Mouse (Mus musculus) olfactory bulb, adult 2 months (tissue): ENCODE results near the gene Cemip2. TPM values are rescaled to one million over a fixed set of nuclear protein-coding genes. Genes with fewer than 3 reads are reported as not detected.

Source experiments
- H3K27ac ChIP-seq: fragments of 200-500 bp; 2 replicates; pipeline ENCODE4 v1.5.1; 2012; ENCODE audit warnings: low read depth, low read length; ENCODE audit not compliant: insufficient read depth
- H3K4me1 ChIP-seq: fragments of 200-500 bp; 2 replicates; pipeline ENCODE4 v1.6.1; 2012; ENCODE audit warnings: low read length; ENCODE audit not compliant: control insufficient read depth, insufficient read depth
- H3K4me3 ChIP-seq: fragments of 200-500 bp; 2 replicates; pipeline ENCODE4 v1.5.1; 2012; ENCODE audit warnings: mild to moderate bottlenecking, low read depth, low read length, moderate library complexity; ENCODE audit not compliant: insufficient read depth
- CTCF ChIP-seq: fragments of 200-500 bp; IDR thresholded peaks from 2 replicates; pipeline ENCODE4 v1.5.1; 2012; ENCODE audit warnings: low read depth, mild to moderate bottlenecking, low read length, moderate library complexity; ENCODE audit not compliant: insufficient read depth
- POLR2A ChIP-seq: fragments of 200-500 bp; IDR thresholded peaks from 2 replicates; pipeline ENCODE4 v1.6.1; 2012; ENCODE audit warnings: mild to moderate bottlenecking, low read depth, low read length, moderate library complexity; ENCODE audit not compliant: insufficient read depth
- WGBS: fragments of 180-500 bp; shearing (Covaris S2); methylation state at CpG from one replicate; pipeline ENCODE4 v1.1.7; 2018; 5-methylcytosine and 5-hydroxymethylcytosine counted together
- polyA plus RNA-seq: library from polyadenylated mRNA; stranded (reverse); fragments of >200 nt; gene quantifications from 2 replicates; pipeline ENCODE4 v1.2.4, GENCODE M21; 2012; ENCODE audit warnings: low replicate concordance; ENCODE audit not compliant: missing spikeins, insufficient read depth, insufficient read length

Cemip2 gene
- polyA plus RNA-seq, 1 experiment = not detected

DNA sequence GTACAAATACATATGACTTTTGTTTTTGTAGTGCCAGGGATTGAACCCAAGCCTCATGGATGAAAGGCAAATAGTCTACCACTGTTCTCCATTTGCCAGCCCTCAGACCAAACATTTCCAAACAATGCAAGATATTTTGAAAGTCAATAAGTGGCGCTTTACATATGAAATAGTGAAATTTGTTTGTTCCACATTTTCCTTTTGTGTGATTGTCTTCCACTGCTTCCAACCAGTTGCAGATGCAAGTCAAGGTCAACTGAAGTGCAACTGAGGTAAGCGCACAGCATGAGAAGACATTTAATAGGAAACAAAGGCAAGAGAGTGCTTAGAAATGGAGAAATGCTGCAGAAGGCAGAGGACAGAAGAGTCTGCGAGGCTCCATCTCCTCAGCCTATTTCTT is 116.7 kb downstream of the Cemip2 start:
- Histone ChIP-seq H3K4me3 (no peak overlapping the region), H3K27ac (no peak overlapping the region), H3K4me1 (no peaks in the 10 kb centered on the region)
- TF ChIP-seq CTCF = no peak
- no peak for TF ChIP-seq POLR2A
- WGBS = 95% methylated on average over 3 of the region's 3 CpGs

DNA sequence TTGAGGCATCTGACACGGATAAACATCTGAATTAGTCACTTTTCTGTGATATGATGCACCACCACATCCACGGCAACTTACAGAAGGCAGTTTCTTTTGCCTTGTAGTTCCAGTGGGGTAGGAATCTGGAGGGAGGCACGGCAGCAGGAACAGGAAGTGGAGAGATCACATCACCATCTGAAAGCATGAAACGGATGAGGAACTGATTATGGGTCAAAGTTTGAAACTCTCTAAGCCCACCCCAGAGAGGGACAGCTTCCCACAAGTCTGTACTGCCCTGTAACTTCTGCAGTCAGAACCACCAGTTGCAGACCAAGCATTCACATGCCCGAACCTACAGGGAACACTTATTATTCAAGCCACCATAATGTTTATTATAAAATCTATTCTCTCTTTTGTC is 117.4 kb downstream of the Cemip2 start:
- 88% methylated on average over 5 of the region's 5 CpGs for WGBS
- Histone ChIP-seq H3K27ac (no peak overlapping the region), H3K4me1 (no peaks in the 10 kb centered on the region), H3K4me3 (no peak overlapping the region)
- no peak for TF ChIP-seq POLR2A
- TF ChIP-seq CTCF = no peak

DNA sequence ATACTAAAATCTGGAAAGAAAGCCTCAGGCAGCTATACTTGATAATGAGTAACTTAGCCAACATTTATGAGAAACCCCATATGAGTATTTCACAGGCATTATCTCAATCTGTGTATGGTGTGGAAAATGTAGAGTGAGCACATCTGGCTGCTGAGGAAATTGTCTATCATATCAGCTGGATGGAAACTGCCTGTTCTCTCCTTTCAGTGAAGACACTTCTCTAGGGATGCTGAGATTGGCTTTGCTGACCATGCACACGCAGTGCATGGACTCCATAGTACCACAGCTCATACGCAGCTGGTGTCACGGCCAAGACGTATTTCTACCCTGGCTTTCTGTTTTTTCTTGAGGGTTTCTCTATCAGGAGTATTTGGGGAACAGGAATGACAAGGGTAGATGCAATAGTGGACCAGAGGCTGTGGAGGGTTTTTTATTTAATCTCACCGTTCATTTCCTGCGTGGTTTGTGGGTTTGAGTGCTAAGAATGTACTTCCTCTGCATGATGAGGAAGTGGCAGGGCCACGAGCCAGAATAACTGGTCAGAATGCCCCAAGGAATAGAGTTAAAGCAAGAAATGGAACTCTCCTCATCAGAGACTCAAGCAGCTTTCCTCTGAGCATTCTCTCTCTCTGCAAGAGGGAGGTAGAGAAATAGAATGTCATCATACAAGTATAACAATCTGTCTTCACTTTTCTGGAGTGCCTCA is 119.1 kb downstream of the Cemip2 start:
- H3K4me3 ChIP-seq = no peak overlapping the region
- H3K27ac ChIP-seq = no peak overlapping the region
- TF ChIP-seq POLR2A (no peak), CTCF (no peak)
- H3K4me1 ChIP-seq = no peaks in the 10 kb centered on the region
- 90% methylated on average over 7 of the region's 7 CpGs for WGBS

DNA sequence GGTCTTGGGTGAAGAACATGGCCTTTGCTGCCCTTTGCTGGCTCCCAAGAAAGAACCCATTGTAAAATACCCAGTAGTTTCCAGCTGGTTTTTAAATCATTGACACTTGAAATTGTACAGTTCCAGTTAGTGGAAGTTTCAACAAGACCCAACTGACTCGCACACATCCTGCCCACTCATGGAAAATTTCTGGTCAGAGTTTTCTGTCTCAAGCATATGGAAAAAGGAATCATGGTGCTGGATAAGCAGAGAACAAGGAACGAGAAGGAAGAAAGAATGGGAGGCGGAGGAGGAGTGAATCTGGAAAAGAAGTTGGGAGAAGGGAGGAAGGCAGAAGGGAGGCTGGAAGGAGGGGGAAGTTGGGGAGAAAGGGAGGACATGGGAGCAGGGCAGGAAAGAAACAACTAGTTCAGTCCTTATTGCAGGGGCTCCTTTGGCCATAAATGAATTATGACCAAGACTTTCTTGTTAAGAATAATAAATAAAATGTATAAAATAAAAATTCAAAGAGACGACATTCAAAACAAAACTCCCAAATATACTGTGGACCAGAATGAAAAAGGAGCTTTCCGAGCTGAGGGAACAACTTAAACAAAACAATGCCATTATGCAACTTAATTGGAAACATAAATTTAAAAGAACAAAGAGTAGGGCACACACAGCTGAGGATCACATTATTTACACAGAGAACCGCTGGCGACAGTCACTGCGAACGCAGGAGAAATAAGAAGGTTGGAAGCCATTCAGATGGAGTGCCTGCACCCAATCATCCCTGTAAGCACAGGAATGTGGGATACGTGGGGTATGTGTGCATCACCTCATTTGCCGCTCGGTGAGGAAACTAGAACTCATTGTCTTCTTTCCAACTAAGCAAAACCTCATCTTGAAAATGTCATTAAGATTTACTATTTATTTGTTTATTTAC is 120.1 kb downstream of the Cemip2 start:
- Histone ChIP-seq H3K4me3 (no peak overlapping the region), H3K27ac (no peak overlapping the region), H3K4me1 (no peaks in the 10 kb centered on the region)
- WGBS = 63% methylated on average over 12 of the region's 12 CpGs
- TF ChIP-seq CTCF = no peak
- TF ChIP-seq POLR2A = no peak

Other genes starting within 250 kb of the Cemip2 start
- gene 1110059E24Rik, start 125.4 kb upstream of the Cemip2 start, polyA plus RNA-seq = not detected in 2 replicates
- gene Abhd17b, start 125.2 kb upstream of the Cemip2 start, polyA plus RNA-seq = not detected in 2 replicates